Mouse (Mus musculus): Measurements from ENCODE around the gene Gm28539.
"Not testable (repeated sequence)": the region's sequence is repeated elsewhere in the genome, so short reads cannot be mapped to it uniquely, and the experiment has no call there.

Gene Gm28539

GRCm38 (mm10) chr16:18849521-18850190 is 13.3 kb downstream of the Gm28539 start:
- DNase-seq (ENCODE audit: low read depth, low spot score): not testable (repeated sequence)

GRCm38 (mm10) chr16:18858551-18858950 is 22.2 kb downstream of the Gm28539 start:
- peak; percentile 43 for DNase-seq (ENCODE audit: low read depth, low spot score)

- peak; percentile 84 for DNase-seq (ENCODE audit: low read depth, low spot score)
These were observed 23.8 kb downstream of the Gm28539 start for GRCm38 (mm10) chr16:18860186-18860585.

GRCm38 (mm10) chr16:18870495-18870894 is 34.1 kb downstream of the Gm28539 start:
- DNase-seq (ENCODE audit: low read depth, low spot score): not testable (repeated sequence)

GRCm38 (mm10) chr16:18876091-18876441 is 39.7 kb downstream of the Gm28539 start:
- DNase-seq (ENCODE audit: low read depth, low spot score): no peak

- DNase-seq (ENCODE audit: low read depth, low spot score): peak; percentile 85
These were observed 40.3 kb downstream of the Gm28539 start, which contains the start of the genes Mrpl40 and Hira for GRCm38 (mm10) chr16:18876442-18877308. TSS of gene Mrpl40 (minus strand) at chr16:18876862. TSS of gene Hira (plus strand) at chr16:18877037.

- DNase-seq (ENCODE audit: low read depth, low spot score): peak; percentile 21
These were observed 41.2 kb downstream of the Gm28539 start for GRCm38 (mm10) chr16:18877386-18878090.

GRCm38 (mm10) chr16:18878091-18878720 is 41.8 kb downstream of the Gm28539 start:
- DNase-seq (ENCODE audit: low read depth, low spot score): no peak

GRCm38 (mm10) chr16:18884044-18884443 is 47.7 kb downstream of the Gm28539 start:
- no peak for DNase-seq (ENCODE audit: low read depth, low spot score)

- no peak for DNase-seq (ENCODE audit: low read depth, low spot score)
These were observed 57.5 kb downstream of the Gm28539 start for GRCm38 (mm10) chr16:18893840-18894372.

GRCm38 (mm10) chr16:18895249-18895648 is 58.9 kb downstream of the Gm28539 start:
- DNase-seq (ENCODE audit: low read depth, low spot score): no peak

GRCm38 (mm10) chr16:18896429-18896828 is 60.0 kb downstream of the Gm28539 start:
- DNase-seq (ENCODE audit: low read depth, low spot score): peak; percentile 30

GRCm38 (mm10) chr16:18905648-18906047 is 69.3 kb downstream of the Gm28539 start:
- DNase-seq (ENCODE audit: low read depth, low spot score): no peak

- no peak for DNase-seq (ENCODE audit: low read depth, low spot score)
These were observed 79.7 kb downstream of the Gm28539 start for GRCm38 (mm10) chr16:18916064-18916463.

- DNase-seq (ENCODE audit: low read depth, low spot score): no peak
These were observed 85.4 kb downstream of the Gm28539 start for GRCm38 (mm10) chr16:18921771-18922170.

- DNase-seq (ENCODE audit: low read depth, low spot score): no peak
These were observed 91.6 kb downstream of the Gm28539 start for GRCm38 (mm10) chr16:18927963-18928362.

- DNase-seq (ENCODE audit: low read depth, low spot score): no peak
These were observed 102.1 kb downstream of the Gm28539 start for GRCm38 (mm10) chr16:18938321-18939082.

GRCm38 (mm10) chr16:18943906-18944305 is 107.5 kb downstream of the Gm28539 start:
- DNase-seq (ENCODE audit: low read depth, low spot score): no peak

- no peak for DNase-seq (ENCODE audit: low read depth, low spot score)
These were observed 112.6 kb downstream of the Gm28539 start for GRCm38 (mm10) chr16:18948941-18949340.

- no peak for DNase-seq (ENCODE audit: low read depth, low spot score)
These were observed 114.0 kb downstream of the Gm28539 start for GRCm38 (mm10) chr16:18950351-18950750.

- DNase-seq (ENCODE audit: low read depth, low spot score): no peak
These were observed 116.4 kb downstream of the Gm28539 start for GRCm38 (mm10) chr16:18952813-18953212.

All from skeletal muscle tissue, adult 2 months (tissue).